Mouse (Mus musculus): ENCODE data around the gene Ctbs.

- TF ChIP-seq CTCF (IDR thresholded peaks at IDR 0.05; ENCODE audit: low read depth, low read length) (no peak), POLR2A (IDR thresholded peaks at IDR 0.05; ENCODE audit: extremely low read depth, insufficient read depth, low read length) (no peak)
Observed at GRCm38 (mm10) chr3:146434686-146435085, 14.9 kb upstream of the Ctbs start.

Data from liver, adult 2 months (tissue).